Mouse (Mus musculus) MEL (cell line): ENCODE measurements around the gene Asb16.

ENCODE experiments used
- CTCF ChIP-seq, 3 experiments: IDR thresholded peaks in 2 of 3; conservative IDR thresholded peaks in 1 of 3; 2 replicates each; pipeline ENCODE4 v1.5.1; 2011 to 2012; ENCODE audit warnings: low read length in 3 of 3, low read depth in 2 of 3, mild to moderate bottlenecking in 2 of 3, improper control_type of control experiment in 1 of 3, inconsistent platforms in 1 of 3, mixed read lengths in 1 of 3, moderate library complexity in 1 of 3; ENCODE audit not compliant: control insufficient read depth in 1 of 3, insufficient read depth in 1 of 3, poor library complexity in 1 of 3, severe bottlenecking in 1 of 3
- HCFC1 ChIP-seq: IDR thresholded peaks from 2 replicates; pipeline ENCODE4 v1.6.1; 2012; ENCODE audit warnings: low read depth, mild to moderate bottlenecking, inconsistent platforms, low read length, improper control_type of control experiment, moderate library complexity
- MAFK ChIP-seq: IDR thresholded peaks from 2 replicates; pipeline ENCODE4 v1.6.1; 2011; ENCODE audit warnings: low read depth, mild to moderate bottlenecking, low read length, improper control_type of control experiment, borderline replicate concordance
- MAX ChIP-seq: IDR thresholded peaks from 2 replicates; pipeline ENCODE4 v1.6.1; 2011; ENCODE audit warnings: low read length, improper control_type of control experiment
- POLR2A ChIP-seq, 2 experiments: IDR thresholded peaks; 2 replicates each; pipeline ENCODE4 v1.6.1; 2011 to 2012; ENCODE audit warnings: low read length in 2 of 2, mild to moderate bottlenecking in 2 of 2, control low read depth in 1 of 2, improper control_type of control experiment in 1 of 2, low read depth in 1 of 2, moderate library complexity in 1 of 2; ENCODE audit not compliant: control insufficient read depth in 1 of 2, insufficient read depth in 1 of 2, poor library complexity in 1 of 2
- TAL1 ChIP-seq: IDR thresholded peaks from 2 replicates; pipeline ENCODE4 v1.6.1; 2012; ENCODE audit warnings: mild to moderate bottlenecking, inconsistent platforms, low read length, moderate library complexity, mixed read lengths
- USF1 ChIP-seq: IDR thresholded peaks from 2 replicates; pipeline ENCODE4 v1.6.1; 2014; ENCODE audit warnings: low read depth, mild to moderate bottlenecking, inconsistent platforms, low read length, improper control_type of control experiment, moderate library complexity

DNA sequence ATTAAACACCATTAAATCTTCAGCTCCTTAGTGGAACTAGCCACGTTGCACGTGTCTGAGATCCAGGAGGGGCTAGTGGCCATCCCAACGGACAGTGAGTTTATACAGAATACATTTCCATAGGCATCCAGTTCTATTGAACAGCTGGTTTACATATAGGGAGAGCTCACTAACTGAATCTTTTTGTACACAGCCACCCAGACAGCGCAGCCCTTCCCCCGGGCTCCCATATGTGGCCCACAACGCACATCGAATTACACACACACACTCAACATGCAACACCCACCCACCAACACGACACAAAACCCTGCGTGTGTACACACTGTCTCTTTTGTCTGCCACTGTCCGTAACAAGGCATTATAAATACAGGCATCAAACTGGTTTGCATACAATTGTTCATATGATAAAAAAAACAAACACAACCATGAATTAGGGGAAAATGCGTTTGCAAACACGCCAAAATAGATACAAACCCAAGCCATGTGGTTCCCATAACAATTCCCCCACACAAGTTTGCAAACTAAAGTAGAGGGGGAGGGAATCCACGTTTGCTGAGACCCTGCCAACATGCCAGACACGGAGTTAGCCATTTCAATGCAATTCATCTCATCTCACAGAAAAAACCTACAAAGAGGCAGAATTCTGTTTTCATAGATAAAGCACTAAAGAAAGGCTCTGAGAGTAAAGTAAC is 22.8 kb upstream of the Asb16 start:
- TF ChIP-seq USF1, result no peak
- no peak for TF ChIP-seq MAFK
- TF ChIP-seq POLR2A (IDR thresholded peaks at IDR 0.05; ENCODE audit: control insufficient read depth in 1 of 2, insufficient read depth in 1 of 2, low read depth in 1 of 2, low read length in 2 of 2, poor library complexity in 1 of 2), result no peak
- TF ChIP-seq CTCF (IDR thresholded peaks at IDR 0.05 in 2 of 3, conservative IDR thresholded peaks at IDR 0.05 in 1 of 3; ENCODE audit: control insufficient read depth in 1 of 3, insufficient read depth in 1 of 3, low read depth in 2 of 3, low read length in 3 of 3, poor library complexity in 1 of 3, severe bottlenecking in 1 of 3), result no peak
- TF ChIP-seq MAX, result no peak
- no peak for TF ChIP-seq HCFC1
- no peak for TF ChIP-seq TAL1
